Mouse (Mus musculus) liver, embryonic 11.5 days (tissue): Measurements from ENCODE around the gene Sertad2. TPM values are rescaled to one million over a fixed set of nuclear protein-coding genes. Genes with fewer than 3 reads are reported as not detected.

Experiments
- polyA plus RNA-seq: library from polyadenylated mRNA; unstranded; fragments of >200 nt; fragmentation: Nextera tagmentation; extraction: Ambion mirVana; gene quantifications from 2 replicates; pipeline ENCODE4 v1.2.1, GENCODE M21; 2014

Sertad2 gene
- polyA plus RNA-seq, 1 experiment from 2014 or later = 16.2 TPM

Other genes with a start within 250 kb of the Sertad2 start
- gene Slc1a4, start 210.5 kb upstream of the Sertad2 start, polyA plus RNA-seq = 18.6 and 19.4 TPM in 2 replicates
- gene Aftph, start 198.3 kb downstream of the Sertad2 start, polyA plus RNA-seq = 24.2 and 26.5 TPM in 2 replicates